Mouse (Mus musculus) kidney, postnatal 25 days (tissue): ENCODE data around the gene Fry.
"Not testable (repeated sequence)": the region's sequence is repeated elsewhere in the genome, so short reads cannot be mapped to it uniquely, and the experiment has no call there.

ENCODE experiments used
- DNase-seq, 2 experiments: peaks; one replicate each; pipeline ENCODE4 v3.0.0; 2021; ENCODE audit warnings: mixed read lengths in 2 of 2

The Fry gene

GRCm38 (mm10) chr5:150465218-150465617 is 346.8 kb downstream of the Fry start:
- no peak for DNase-seq

- DNase-seq = peak; percentile 88 to 94
These were observed 347.7 kb downstream of the Fry start for GRCm38 (mm10) chr5:150466132-150466531.

GRCm38 (mm10) chr5:150468431-150468830 is 350.0 kb downstream of the Fry start:
- peak; percentile 42 to 73 for DNase-seq

- DNase-seq = no peak
These were observed 358.9 kb downstream of the Fry start for GRCm38 (mm10) chr5:150477364-150477763.

- DNase-seq = peak in 1 of 2 experiments; percentile 46
These were observed 360.2 kb downstream of the Fry start for GRCm38 (mm10) chr5:150478612-150479011.

GRCm38 (mm10) chr5:150485198-150485597 is 366.8 kb downstream of the Fry start:
- DNase-seq = peak in 1 of 2 experiments; percentile 65

GRCm38 (mm10) chr5:150490285-150490684 is 371.8 kb downstream of the Fry start:
- DNase-seq = no peak

GRCm38 (mm10) chr5:150490821-150491220 is 372.4 kb downstream of the Fry start:
- DNase-seq = no peak

- not testable (repeated sequence) for DNase-seq
These were observed 373.2 kb downstream of the Fry start for GRCm38 (mm10) chr5:150491573-150492173.

GRCm38 (mm10) chr5:150495792-150496191 is 377.3 kb downstream of the Fry start:
- peak in 1 of 2 experiments; percentile 60 for DNase-seq

GRCm38 (mm10) chr5:150510451-150511225 is 392.2 kb downstream of the Fry start:
- no peak for DNase-seq

- no peak for DNase-seq
These were observed 394.8 kb downstream of the Fry start for GRCm38 (mm10) chr5:150513264-150513663.

- no peak for DNase-seq
These were observed 395.6 kb downstream of the Fry start for GRCm38 (mm10) chr5:150514027-150514426.

GRCm38 (mm10) chr5:150518064-150518463 is 399.6 kb downstream of the Fry start, which contains the start of gene Zar1l:
Gene Zar1l, minus strand, starts transcription at chr5:150518164.
- no peak for DNase-seq

- no peak for DNase-seq
These were observed 401.1 kb downstream of the Fry start for GRCm38 (mm10) chr5:150519551-150519950.

- peak; percentile 90 to 94 for DNase-seq
These were observed 403.8 kb downstream of the Fry start, which contains the start of gene Brca2 for GRCm38 (mm10) chr5:150521937-150522866. Gene Brca2, plus strand, starts transcription at chr5:150522630.

GRCm38 (mm10) chr5:150522867-150523234 is 404.4 kb downstream of the Fry start:
- no peak for DNase-seq

GRCm38 (mm10) chr5:150525239-150525638 is 406.8 kb downstream of the Fry start:
- no peak for DNase-seq

GRCm38 (mm10) chr5:150541302-150541701 is 422.9 kb downstream of the Fry start:
- no peak for DNase-seq

GRCm38 (mm10) chr5:150543184-150543583 is 424.7 kb downstream of the Fry start:
- DNase-seq = no peak
